Mouse (Mus musculus) heart, postnatal 25 days (tissue): ENCODE measurements around the gene Fam76b. TPM values are rescaled to one million over a fixed set of nuclear protein-coding genes. Genes with fewer than 3 reads are reported as not detected.
A peak's percentile ranks its signal among the peaks of the same experiment; 100 is the strongest.

Source experiments
- DNase-seq: peaks from one replicate; pipeline ENCODE4 v3.0.0; 2022; ENCODE audit warnings: low spot score
- intact Hi-C: fragments of 180-260 bp; cut with DNase I; formaldehyde crosslinking; loops from one replicate; pipeline ENCODE4 v1.15.1; 2025
- total RNA-seq, 2 experiments: library from RNA; stranded (reverse); gene quantifications; 2 replicates each; pipeline ENCODE4 v1.2.3; 2021

Fam76b gene
- total RNA-seq, 2 experiments from 2014 or later: 8.6 to 9.8 TPM

- intact Hi-C loops: no loop called here
- no peak for DNase-seq
Observed at GRCm38 (mm10) chr9:13853876-13854275, 26.4 kb downstream of the Fam76b start.

- intact Hi-C loops: no loop called here
- no peak for DNase-seq
Observed at GRCm38 (mm10) chr9:13856247-13856646, 28.7 kb downstream of the Fam76b start.

GRCm38 (mm10) chr9:13856777-13857176, 29.3 kb downstream of the Fam76b start:
- no peak for DNase-seq
- intact Hi-C loops: no loop called here

- no peak for DNase-seq
- intact Hi-C loops: no loop called here
Observed at GRCm38 (mm10) chr9:13867646-13868045, 40.1 kb downstream of the Fam76b start.

GRCm38 (mm10) chr9:13871631-13872030, 44.1 kb downstream of the Fam76b start:
- intact Hi-C loops: no loop called here
- no peak for DNase-seq

GRCm38 (mm10) chr9:13874359-13874758, 46.8 kb downstream of the Fam76b start:
- intact Hi-C loops: no loop called here

GRCm38 (mm10) chr9:13875340-13875739, 47.8 kb downstream of the Fam76b start:
- no peak for DNase-seq
- intact Hi-C loops: no loop called here

More at GRCm38 (mm10) chr9:13874359-13874758, 46.8 kb downstream of the Fam76b start:
- no peak for DNase-seq

GRCm38 (mm10) chr9:13880761-13881160, 53.2 kb downstream of the Fam76b start:
- intact Hi-C loops: no loop called here
- no peak for DNase-seq

GRCm38 (mm10) chr9:13882478-13882877, 55.0 kb downstream of the Fam76b start:
- DNase-seq: no peak

GRCm38 (mm10) chr9:13888981-13889380, 61.5 kb downstream of the Fam76b start:
- intact Hi-C loops: loop anchor here (1.0 kb wide), 1 partner anchor 453 kb away; no protein-coding TSS in a partner anchor

More at GRCm38 (mm10) chr9:13882478-13882877, 55.0 kb downstream of the Fam76b start:
- intact Hi-C loops: no loop called here

GRCm38 (mm10) chr9:13889657-13890056, 62.1 kb downstream of the Fam76b start:
- peak; percentile 52 for DNase-seq

More at GRCm38 (mm10) chr9:13888981-13889380, 61.5 kb downstream of the Fam76b start:
- no peak for DNase-seq

GRCm38 (mm10) chr9:13890171-13890570, 62.7 kb downstream of the Fam76b start:
- DNase-seq: no peak
- intact Hi-C loops: loop anchor here (10.0 kb wide), 1 partner anchor 195 kb away; no protein-coding TSS in a partner anchor

More at GRCm38 (mm10) chr9:13889657-13890056, 62.1 kb downstream of the Fam76b start:
- intact Hi-C loops: loop anchor here (1.0 to 10.0 kb wide), 2 partner anchors 195 to 453 kb away; no protein-coding TSS in a partner anchor

GRCm38 (mm10) chr9:13891888-13892287, 64.4 kb downstream of the Fam76b start:
- DNase-seq: no peak
- intact Hi-C loops: loop anchor here (10.0 kb wide), 1 partner anchor 193 kb away; no protein-coding TSS in a partner anchor

GRCm38 (mm10) chr9:13893044-13893443, 65.5 kb downstream of the Fam76b start:
- intact Hi-C loops: loop anchor here (10.0 kb wide), 1 partner anchor 192 kb away; no protein-coding TSS in a partner anchor
- DNase-seq: no peak

- intact Hi-C loops: loop anchor here (10.0 kb wide), 1 partner anchor 190 kb away; no protein-coding TSS in a partner anchor
- no peak for DNase-seq
Observed at GRCm38 (mm10) chr9:13894491-13894890, 67.0 kb downstream of the Fam76b start.

- intact Hi-C loops: loop anchor here (5.0 to 10.0 kb wide), 2 partner anchors 190 to 382 kb away; partner anchors contain the start of gene Sesn3
Observed at GRCm38 (mm10) chr9:13894936-13895335, 67.4 kb downstream of the Fam76b start.

GRCm38 (mm10) chr9:13896055-13896454, 68.5 kb downstream of the Fam76b start:
- intact Hi-C loops: loop anchor here (5.0 to 10.0 kb wide), 2 partner anchors 189 to 381 kb away; partner anchors contain the start of gene Sesn3
- no peak for DNase-seq

More at GRCm38 (mm10) chr9:13894936-13895335, 67.4 kb downstream of the Fam76b start:
- DNase-seq: no peak

GRCm38 (mm10) chr9:13898510-13899305, 71.2 kb downstream of the Fam76b start:
- DNase-seq: no peak
- intact Hi-C loops: loop anchor here (5.0 to 10.0 kb wide), 2 partner anchors 186 to 379 kb away; partner anchors contain the start of gene Sesn3

GRCm38 (mm10) chr9:13902030-13902429, 74.5 kb downstream of the Fam76b start:
- intact Hi-C loops: no loop called here
- DNase-seq: no peak

- DNase-seq: no peak
Observed at GRCm38 (mm10) chr9:13904091-13904779, 76.7 kb downstream of the Fam76b start.

More at GRCm38 (mm10) chr9:13904091-13904779, 76.7 kb downstream of the Fam76b start:
- intact Hi-C loops: no loop called here
